Mouse (Mus musculus) gastrocnemius, postnatal 14 days (tissue): ENCODE results near the gene Cyp2s1. TPM values are rescaled to one million over a fixed set of nuclear protein-coding genes. Genes with fewer than 3 reads are reported as not detected.

Experiments used
- DNase-seq: peaks from one replicate; pipeline ENCODE4 v3.0.0; 2021; ENCODE audit warnings: mixed read lengths
- intact Hi-C: fragments of 180-260 bp; cut with DNase I; formaldehyde crosslinking; loops from one replicate; pipeline ENCODE4 v1.15.1; 2025; ENCODE audit warnings: low total_unique reads
- long read RNA-seq, 2 experiments: library from polyadenylated mRNA; stranded (forward); transcript quantifications; one replicate each; pipeline ENCODE4 v2.0.0; 2021
- total RNA-seq, 2 experiments: library from RNA; stranded (reverse); gene quantifications; 2 replicates each; pipeline ENCODE4 v1.2.3; 2021

Cyp2s1 gene
- under 1 TPM; 0.16 to 0.43 TPM for total RNA-seq
- long read RNA-seq, experiment 1 = 0 reads
- long read RNA-seq, experiment 2 = 0 reads

DNA sequence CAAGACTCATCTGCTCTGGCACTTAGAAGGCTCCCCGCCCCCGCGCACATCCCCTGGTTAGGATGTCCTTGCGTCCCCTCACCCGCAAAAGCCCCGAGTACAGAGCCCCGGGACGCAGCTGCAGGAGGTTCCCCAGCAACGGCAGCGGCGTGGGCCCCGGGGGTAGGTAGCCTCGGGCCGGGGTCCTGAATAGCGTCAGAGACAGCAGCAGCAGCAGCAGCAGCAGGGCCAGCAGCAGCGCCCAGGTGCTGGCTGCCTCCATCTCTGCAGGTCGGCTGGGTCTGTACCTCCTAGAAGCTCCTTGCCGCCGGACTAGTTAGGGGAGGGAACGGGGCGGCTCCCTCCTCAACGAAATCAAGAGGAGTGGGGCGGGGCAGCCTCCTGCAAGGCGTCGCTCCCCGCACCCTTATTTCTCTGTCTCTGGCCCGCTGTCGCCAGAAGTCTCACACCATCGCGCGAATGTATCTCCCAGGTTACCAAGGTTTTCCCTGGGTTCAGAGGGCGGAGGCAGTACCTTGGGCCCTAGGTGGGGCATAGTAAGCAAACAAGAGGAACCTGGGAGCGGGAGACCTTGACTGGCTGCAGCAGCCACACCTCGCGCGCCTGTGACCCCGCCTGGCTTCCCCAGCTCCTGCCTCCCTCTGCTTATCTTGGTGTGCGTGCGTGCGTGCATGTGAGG is at the start of gene Cyp2s1:
TSS of gene Cyp2s1 (minus strand) at position 673 of the 679 bp plus-strand sequence.
- intact Hi-C loops = no loop called here
- no peak for DNase-seq

DNA sequence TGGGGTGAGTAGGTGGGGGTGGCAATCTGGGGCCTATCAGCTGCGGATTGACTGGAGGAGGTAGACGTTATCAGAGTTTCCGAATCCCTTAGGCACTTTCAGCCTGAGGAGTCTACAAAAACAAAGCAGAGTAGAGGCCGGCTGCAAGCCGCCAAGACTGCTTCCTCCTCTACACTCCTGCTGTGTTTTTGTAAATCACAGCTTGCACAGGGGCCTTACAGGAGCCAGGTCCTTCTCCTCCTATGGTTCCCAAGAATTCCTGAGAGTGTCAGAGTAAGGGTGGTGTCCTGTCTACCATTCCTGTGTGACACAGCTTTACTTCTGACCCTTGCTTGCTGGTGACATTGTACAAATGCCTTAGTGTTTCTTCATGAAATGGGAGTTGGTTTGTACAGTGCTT is 48.1 kb upstream of the Cyp2s1 start:
- no peak for DNase-seq
- intact Hi-C loops = no loop called here

DNA sequence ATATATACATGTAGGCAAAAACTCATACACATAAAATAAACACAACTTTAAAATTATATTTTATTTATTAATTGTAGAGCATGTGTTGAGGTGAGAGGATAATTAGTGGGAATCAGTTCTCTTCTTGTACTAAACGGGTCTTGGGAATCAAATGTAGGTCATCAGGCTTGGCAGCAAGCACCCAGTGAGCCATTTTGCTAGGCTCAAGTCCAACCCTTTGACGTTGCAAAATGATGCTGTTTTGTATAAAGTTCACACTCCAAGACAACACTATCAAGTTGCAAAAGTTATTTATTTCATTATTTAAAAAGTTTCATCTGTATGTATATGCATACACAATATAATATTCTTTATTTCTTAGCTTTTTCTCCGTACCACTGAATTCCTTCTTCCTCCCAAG is 47.0 kb upstream of the Cyp2s1 start:
- no peak for DNase-seq
- intact Hi-C loops = no loop called here

DNA sequence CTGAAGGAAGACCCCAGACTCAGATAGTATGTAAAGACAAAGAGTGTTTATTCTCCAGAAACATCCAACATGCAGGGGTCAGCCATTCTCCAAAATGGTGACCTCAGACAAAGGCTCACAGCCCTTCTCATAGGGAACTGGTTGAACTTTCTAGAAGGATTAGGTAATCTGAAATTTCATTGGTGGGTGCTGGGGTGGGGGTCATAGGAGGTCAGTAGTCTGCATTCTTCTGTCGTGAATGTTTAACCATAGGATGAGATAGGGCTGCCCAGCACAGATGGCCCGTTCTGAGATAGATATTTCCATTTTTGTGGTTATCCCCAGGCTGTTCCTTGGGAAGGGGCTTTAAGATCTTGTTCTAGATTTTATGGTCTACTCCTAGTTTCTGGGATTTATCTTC is 45.7 kb upstream of the Cyp2s1 start:
- DNase-seq = no peak
- intact Hi-C loops = no loop called here

DNA sequence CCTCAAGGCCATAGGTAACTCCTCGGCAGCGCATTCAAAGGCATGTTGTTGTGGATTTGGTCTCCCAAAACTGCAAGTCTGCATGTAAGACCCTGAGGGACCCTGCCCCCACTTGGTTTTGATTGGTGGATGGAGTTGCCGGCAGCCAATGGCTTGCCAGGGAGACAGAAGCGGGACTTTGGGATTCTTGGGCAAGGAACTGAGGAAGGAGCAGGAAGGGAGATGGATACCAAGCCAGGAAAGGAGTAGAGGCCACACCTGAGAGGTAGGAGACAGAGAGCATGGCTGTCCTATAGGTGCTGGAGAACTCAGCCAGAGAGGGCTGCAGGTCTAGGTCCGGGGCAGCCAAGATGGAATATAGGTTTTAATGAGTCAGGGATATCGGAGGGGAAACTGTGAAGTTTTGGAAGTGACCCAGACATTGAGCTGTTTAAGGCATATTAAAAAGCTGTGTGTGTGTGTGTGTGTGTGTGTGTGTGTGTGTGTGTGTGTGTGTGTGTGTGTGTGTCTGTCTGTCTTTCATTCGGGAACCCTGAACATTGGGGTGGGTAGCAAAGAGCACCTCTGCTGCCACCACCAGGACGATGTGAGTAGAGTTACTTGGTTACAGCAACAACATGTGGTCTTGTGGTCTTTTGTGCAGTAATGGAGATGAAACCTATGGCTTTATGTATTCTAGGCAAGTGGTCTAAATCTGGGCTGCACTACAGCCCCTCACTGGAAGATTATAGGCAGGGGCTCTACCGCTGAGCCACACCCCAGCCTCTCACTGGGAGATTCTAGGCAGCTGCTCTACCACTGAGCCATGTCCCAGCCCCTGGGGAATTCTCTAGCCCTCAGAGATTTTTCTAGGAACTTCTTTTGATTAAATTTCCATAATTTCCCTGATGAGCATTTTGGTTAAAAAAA is 43.5 kb upstream of the Cyp2s1 start:
- DNase-seq = no peak
- intact Hi-C loops = no loop called here

DNA sequence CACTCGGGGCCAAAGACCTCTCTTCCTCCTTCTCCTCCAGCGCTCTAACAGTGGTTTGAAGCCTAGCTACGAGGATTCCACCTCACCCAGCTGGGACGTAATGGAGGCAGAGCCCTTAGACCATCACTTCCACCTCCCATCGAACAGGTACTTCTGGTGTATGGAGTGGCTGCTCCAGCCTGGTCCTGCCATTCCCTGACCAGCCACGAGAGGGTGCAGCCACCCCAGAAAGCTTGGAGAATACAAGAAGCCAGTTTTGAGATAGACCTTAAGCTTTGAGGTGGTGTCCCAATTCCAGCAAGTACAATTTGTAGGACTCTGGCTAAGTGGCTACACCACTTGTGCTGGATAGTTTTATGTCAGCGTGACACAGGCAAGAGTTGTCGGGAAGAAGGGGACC is 38.4 kb upstream of the Cyp2s1 start:
- peak; percentile 46 for DNase-seq
- intact Hi-C loops = no loop called here

DNA sequence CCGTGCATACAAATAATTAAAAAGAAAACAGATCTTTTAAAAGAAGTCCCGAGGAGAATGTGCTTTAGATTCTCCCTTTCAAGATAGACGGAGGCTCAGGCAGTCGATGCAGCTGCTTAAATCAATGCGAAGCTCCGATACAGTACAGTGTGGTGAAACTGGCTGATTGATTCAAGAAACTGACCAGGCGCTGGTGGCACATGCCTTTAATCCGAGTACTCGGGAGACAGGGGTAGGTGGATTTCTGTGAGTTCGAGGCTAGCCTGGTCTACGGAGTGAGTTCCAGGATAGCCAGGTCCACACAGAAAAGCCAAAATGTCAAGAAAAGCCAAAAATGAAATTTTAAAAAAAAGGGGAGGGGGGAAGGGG is 31.7 kb upstream of the Cyp2s1 start:
- intact Hi-C loops = no loop called here
- DNase-seq = no peak

DNA sequence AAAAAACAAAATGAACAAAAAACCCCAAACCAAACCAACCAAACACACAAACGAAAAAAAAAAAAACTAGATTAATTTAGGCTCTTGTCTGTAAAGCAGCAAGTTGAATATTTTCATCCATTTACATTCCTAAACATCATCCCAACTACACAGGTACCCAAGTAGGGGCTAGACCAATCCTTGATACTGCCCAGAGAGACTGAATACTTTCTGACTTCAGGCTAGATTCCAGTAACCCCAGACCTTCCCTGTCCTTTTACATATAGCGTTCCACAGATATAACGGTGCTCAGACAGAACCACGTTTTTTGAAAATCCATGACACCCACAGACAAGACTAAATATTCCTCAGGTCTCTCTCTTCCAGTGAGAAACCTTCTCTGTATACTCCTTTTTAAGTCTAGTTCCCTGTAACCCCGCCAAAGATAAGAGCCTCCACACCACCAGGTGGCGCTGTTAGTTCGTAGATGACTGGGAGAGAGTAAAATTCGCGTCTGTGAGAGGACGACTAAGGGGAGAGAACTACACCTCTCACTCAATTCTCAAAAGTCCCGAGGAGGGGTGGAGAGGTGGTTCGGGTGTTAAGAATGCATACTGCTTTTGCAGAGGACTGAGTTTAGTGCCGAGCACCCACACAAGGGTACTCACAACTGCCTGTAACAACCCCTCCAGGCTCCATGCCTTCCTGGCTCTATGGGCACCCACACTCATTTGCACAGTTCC is 31.2 kb upstream of the Cyp2s1 start:
- DNase-seq = peak; percentile 84
- intact Hi-C loops = no loop called here

DNA sequence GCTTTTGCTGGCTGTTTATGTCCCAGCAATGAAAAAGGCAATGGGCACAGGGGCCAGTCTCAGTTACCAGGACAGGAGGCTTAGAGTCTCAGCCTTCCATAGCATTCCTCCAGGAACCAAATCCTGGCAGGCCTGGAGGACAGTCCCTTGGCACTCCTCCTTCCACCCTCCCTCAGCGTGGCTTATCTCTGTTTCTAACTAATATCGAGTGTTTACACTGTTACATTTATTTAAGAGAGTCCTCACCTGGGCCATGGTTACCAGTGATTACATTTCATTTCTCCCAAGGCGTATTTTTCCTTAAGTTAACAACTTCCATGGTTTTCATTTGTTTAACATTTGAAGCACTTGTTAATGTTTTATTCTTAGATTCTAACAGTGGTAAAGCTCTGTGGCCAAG is 28.2 kb upstream of the Cyp2s1 start:
- DNase-seq = no peak
- intact Hi-C loops = no loop called here

DNA sequence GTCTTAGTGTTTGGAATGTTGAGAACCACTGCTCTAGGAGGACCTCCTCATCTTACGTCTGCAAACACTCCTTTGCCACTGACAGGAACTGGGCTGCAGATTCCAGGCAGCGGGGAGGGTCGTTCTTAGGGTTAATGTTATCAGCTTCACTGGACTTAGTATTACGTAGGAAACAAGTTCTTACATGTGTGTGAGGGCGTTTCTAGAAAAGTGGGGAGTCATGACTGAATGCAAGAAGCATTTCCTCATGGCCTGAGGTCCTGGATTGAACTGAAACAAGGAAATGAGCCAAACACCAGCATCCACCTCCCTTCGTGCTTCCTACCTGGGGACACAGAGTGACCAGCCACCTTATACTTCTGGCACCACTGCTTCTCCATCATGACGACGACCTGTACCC is 27.7 kb upstream of the Cyp2s1 start:
- intact Hi-C loops = no loop called here
- DNase-seq = no peak

DNA sequence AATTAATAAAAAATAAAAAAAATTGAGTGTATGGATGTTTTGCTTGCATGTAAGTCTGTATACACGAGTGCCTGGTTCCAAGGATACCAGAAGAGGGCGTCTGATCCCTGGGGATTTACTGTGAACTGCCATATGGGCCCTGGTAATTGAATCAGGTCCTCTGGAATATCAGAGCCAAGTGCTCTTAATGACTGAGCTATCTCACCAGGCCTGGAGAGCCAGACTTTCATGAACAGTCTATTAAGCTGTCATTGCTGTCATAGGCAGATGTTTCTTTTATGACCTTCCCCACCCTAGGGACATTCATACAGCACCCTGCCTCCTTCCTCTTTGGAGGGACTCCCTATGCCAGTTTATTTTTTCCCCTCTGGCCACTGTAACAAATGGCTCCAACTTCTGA is 26.8 kb upstream of the Cyp2s1 start:
- no peak for DNase-seq
- intact Hi-C loops = no loop called here

DNA sequence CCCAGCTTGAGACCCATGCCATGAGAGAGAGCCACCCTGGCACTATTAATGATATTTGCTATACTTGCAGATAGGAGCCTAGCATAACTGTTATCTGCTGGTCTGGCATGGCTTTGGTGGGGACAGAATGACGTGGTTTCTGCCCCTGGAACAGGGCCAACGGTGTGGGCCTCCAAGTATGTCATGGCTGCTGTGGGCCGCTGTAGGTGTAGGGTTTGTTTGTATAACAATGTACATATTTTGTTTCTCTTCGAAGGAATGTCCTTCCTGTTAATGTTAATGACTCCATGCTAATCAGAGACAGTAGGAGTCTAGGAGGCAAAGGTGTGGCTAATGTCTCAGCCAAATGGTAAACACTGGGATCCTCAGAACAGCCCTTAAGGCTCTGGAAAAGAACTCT is 24.2 kb upstream of the Cyp2s1 start:
- intact Hi-C loops = no loop called here

DNA sequence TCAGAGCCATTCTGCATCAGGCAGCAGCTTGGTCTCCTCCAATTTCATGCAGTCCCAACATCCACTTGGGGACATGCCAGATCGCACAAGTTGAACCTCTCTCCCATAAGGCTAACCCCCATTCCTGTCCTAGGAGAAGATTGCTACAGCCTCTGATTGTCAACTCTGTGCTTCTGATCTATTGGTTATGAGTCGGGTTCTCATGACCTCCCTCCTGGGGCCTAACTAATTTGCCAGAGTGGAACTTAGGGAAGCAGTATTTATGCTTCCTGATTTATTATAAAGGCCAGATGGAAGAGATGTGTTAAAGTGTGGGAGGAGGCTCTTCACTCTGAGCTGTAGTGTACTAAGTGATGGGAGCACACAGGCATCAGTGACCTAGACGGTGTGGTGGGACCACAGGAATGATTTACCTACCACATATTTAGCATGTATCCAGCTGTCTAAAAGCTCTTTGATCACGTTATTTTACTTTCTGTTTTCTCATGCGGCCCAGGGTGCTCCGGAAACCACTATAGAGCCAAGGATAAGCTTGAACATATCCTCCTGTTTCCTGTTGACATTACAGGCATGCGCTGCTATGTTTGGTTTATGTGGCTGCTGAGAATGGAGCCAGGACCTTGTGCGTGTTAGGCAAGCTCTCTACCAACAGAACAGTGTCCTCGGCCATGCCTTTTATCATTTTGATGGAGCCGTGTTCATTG is 18.6 kb upstream of the Cyp2s1 start:
- intact Hi-C loops = no loop called here
- DNase-seq = no peak

More for the DNA sequence above, 24.2 kb upstream of the Cyp2s1 start:
- DNase-seq = no peak

DNA sequence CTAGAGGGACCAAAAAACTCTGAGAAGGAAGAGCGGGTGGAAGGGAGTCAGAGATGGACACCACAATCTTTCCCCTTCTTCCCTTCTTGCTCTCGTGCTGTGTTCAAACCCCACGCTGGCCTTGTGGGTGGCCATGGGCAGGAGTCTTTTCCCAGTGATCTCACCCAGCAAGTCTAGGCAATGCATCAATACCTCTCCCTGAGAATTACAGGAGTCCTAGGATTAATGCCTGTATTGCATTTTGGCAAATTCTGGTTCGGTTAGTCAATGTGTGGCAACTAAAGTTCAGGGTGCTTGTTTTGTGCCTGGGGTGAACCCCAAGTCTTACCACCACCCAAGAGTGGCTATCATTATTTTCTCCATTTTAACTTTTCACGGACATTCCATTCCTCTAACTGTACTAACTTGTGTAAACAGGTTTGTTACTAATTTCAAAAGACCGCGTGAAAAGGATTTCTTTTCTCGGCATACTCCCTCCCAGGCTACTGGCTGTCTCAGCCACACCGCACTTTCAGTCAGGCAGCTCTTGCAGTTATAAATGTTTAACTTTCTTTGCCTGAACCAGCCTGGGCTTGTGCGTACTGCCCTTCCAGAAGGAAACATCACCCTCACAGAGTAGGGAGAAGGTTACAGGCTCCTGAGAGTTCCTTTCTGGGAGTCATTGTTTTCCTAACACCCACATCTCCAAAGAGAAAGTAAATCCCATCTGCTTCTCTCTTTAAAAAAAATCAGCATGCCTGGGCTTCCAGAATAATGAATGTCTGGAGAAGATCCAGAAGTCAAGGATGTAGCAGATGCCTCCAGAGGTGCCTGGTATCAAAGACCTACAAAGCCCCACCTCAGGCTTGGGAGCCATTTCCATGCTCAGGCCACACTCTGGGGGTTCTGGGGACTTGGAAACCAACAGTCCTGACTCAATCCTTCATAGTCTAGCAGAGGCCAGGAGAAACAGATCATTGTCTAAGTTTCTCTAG is 15.1 kb upstream of the Cyp2s1 start:
- intact Hi-C loops = no loop called here
- no peak for DNase-seq

DNA sequence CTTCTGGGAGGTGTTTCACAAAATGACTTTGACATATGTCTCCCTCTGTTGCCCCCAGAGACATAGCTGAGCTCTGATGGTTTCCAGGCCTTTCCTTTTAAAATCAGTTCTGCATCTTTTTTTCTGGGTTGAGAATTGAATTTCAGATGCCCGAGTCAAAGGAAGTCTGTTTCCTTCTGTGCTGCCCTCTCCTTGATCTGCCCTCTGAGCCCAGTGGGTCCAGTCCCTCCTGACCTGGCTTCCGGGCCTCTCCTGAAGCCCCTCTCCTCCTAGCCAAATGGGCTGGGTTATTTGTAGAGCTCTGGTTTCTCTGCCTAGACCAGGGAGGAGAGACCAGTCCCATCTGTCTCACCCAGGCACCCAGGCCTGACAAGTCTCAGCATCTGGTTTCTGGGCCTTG is 13.5 kb upstream of the Cyp2s1 start:
- DNase-seq = no peak
- intact Hi-C loops = no loop called here

DNA sequence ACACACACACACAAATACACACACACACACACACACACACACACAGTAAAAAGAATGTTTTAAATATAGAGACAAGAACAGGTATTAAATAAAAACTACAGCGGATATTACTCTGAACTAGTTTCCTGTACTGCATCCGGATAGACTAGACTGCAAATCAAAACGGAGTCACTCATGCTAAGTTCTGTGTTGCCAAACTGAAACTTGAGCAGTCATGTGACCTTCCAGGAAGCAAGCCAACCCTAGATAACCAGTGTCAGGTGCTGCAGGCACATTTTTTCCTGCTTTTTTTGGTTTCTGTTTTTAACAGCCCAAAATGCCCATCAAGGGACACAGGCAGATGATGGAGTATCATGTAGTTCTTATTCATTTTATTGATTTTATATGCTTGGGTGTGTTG is 10.5 kb upstream of the Cyp2s1 start:
- intact Hi-C loops = no loop called here
- DNase-seq = no peak

DNA sequence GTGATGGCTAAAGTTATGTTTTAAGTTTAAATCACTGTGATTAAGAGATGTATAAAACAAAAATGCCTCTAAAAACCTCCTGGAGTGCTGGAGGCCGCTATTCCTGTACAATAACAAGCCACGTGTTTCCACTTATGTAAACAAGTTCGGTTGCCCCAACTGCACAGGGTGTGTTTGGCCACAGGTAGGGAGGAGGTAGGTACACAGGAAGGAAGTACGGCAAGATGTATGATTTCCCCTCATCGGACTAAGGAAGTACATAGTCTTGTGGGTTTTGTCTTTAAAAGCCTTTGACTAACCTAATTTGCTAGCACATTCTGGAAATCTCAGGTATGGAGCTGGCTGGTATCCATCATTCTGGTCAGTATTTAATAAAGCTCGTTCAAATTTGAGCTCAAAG is 9.3 kb upstream of the Cyp2s1 start:
- DNase-seq = no peak
- intact Hi-C loops = no loop called here

DNA sequence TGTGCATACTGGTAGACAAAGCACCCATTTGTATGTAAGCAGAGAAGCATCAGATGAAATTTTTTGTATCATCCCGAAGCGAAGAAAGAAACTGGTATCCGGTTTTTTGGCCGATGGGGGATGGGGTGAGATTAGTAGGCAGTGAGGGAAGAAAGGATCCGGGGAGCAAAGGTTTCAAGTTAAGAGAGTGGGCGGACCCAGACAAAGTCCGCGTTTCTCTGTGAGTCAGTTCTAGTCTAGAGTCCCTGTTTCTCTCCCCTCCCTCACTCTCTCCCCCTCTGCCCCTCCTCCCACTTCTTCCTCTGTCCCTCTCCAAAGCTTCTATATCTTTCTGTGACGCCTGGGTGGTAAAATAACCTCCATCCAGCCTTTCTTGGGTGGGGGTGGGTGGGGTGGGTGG is 8.3 kb upstream of the Cyp2s1 start:
- DNase-seq = no peak
- intact Hi-C loops = no loop called here

DNA sequence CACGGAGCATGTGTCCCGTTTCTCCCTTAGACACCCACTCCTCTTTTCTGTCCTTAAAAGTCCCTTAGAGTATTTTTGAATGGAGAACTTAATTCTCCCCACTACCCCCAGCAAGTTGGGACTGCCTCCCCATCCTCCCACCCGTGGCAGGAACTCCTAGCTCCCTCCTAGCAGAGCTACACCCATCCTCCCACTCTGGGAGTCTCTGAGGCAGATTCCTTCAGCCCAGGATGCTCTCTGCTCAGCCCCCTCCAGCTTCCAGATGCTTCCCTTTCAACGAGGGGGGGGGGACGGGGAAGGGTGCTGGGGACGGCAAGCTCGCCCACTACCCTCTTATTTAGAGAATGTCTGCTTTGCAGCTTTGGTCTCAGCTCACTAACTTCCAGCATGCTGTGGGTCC is 1.1 kb downstream of the Cyp2s1 start:
- intact Hi-C loops = no loop called here
- no peak for DNase-seq
